Mouse (Mus musculus) stomach, postnatal 0 days (tissue): ENCODE results near the gene Oprl1.

ENCODE experiments used
- CTCF ChIP-seq: IDR thresholded peaks from 2 replicates; pipeline ENCODE4 v1.5.1; 2016; ENCODE audit warnings: antibody characterized with exemption, low read depth, mild to moderate bottlenecking, moderate library complexity
- EP300 ChIP-seq: optimal IDR thresholded peaks from 2 replicates; pipeline ENCODE3; 2016; ENCODE audit warnings: antibody characterized with exemption

DNA sequence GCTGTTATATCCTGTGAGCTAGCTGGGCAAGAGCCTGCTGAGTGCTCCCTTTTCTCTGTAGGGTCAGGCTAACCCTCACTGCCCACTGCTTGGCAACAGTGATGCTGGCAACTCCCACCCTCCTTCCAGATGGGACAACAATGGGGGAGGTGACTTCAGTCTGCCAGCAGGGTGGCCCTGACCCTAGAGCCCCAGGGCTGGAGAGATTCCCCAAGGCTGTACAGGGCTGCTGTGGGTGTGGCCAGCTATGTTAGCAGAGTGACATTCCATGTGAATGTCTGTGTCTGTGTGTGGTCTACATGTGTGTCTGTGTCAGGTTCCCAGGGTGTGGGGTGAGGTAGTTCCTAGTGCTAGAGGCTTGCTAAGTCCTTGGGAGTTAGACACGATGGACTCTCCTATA, 41.3 kb upstream of the Oprl1 start:
- TF ChIP-seq EP300 (no peak), CTCF (no peak)
